Mouse (Mus musculus): Measurements from ENCODE around the gene Sox9.

The Sox9 gene

DNA sequence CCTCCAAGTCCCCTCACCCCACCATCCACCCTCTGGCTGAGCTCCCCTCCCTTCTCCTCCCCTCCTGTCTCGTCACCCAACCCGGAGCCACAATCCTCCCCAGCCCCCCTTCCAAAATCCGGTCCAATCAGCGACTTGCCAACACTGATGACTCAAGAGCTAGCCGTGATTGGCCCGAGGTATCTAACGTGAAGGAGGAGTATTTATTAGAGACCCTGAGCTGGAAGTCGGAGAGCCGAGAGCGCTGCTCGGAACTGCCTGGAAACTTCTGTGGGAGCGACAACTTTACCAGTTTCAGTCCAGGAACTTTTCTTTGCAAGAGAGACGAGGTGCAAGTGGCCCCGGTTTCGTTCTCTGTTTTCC, at the start of gene Sox9:
Gene Sox9 (plus strand): TSS at position 231 of the 363 bp plus-strand sequence.
- peak; percentile 79 for DNase-seq (ENCODE audit: low spot score)

DNA sequence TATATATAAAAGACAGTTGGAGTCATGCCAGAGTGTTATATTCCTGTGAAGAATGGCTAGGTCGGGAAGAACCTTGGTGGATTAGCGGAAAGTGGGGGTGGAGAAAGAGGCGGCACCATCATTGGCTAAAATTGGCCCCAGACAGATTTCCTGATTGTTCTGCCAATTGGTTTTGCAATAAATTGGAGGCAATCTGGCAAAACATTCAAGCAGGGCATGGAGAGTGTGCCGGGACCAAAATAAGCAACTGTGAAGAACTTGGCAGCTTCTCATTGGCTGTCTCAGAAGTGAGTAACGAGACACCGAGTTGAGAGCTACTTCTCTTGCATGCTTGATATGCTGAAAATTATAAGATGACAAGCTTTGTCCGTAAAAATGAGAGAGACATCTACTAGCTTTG, 49.6 kb upstream of the Sox9 start:
- no peak for DNase-seq (ENCODE audit: low spot score)

- no peak for DNase-seq (ENCODE audit: low spot score)
Observed at GRCm38 (mm10) chr11:112737071-112737470, 45.0 kb upstream of the Sox9 start.

DNA sequence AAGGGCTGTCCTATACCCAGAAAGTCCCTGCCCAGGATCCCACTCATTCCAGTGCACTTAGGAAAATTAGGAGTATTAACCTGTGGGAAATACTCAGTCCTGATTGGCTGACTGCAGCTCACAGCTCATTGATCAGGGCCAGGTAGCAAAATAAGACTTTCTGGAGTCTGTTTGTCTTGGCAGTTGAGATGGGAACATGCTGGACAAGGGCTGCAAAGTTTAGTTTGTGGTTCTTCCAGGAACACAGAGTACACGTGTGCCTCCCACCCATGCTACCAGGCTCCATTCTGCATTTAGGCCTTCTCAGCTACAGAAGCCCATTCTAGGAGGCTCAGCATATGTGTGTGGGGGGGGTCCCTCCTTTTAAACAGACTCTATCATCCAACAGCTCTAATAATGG, 42.3 kb upstream of the Sox9 start:
- no peak for DNase-seq (ENCODE audit: low spot score)

- DNase-seq (ENCODE audit: low spot score): no peak
Observed at GRCm38 (mm10) chr11:112756516-112756915, 25.5 kb upstream of the Sox9 start.

- no peak for DNase-seq (ENCODE audit: low spot score)
Observed at GRCm38 (mm10) chr11:112758056-112758455, 24.0 kb upstream of the Sox9 start.

GRCm38 (mm10) chr11:112766956-112767355, 15.1 kb upstream of the Sox9 start:
- DNase-seq (ENCODE audit: low spot score): no peak

- no peak for DNase-seq (ENCODE audit: low spot score)
Observed at GRCm38 (mm10) chr11:112767531-112768041, 14.4 kb upstream of the Sox9 start.

GRCm38 (mm10) chr11:112772791-112773355, 9.2 kb upstream of the Sox9 start:
- DNase-seq (ENCODE audit: low spot score): no peak

GRCm38 (mm10) chr11:112779762-112780161, 2.3 kb upstream of the Sox9 start:
- peak; percentile 51 for DNase-seq (ENCODE audit: low spot score)

GRCm38 (mm10) chr11:112780394-112780920, 1.6 kb upstream of the Sox9 start:
- no peak for DNase-seq (ENCODE audit: low spot score)

GRCm38 (mm10) chr11:112781035-112781911, 751 bp upstream of the Sox9 start:
- peak; percentile 30 for DNase-seq (ENCODE audit: low spot score)

DNA sequence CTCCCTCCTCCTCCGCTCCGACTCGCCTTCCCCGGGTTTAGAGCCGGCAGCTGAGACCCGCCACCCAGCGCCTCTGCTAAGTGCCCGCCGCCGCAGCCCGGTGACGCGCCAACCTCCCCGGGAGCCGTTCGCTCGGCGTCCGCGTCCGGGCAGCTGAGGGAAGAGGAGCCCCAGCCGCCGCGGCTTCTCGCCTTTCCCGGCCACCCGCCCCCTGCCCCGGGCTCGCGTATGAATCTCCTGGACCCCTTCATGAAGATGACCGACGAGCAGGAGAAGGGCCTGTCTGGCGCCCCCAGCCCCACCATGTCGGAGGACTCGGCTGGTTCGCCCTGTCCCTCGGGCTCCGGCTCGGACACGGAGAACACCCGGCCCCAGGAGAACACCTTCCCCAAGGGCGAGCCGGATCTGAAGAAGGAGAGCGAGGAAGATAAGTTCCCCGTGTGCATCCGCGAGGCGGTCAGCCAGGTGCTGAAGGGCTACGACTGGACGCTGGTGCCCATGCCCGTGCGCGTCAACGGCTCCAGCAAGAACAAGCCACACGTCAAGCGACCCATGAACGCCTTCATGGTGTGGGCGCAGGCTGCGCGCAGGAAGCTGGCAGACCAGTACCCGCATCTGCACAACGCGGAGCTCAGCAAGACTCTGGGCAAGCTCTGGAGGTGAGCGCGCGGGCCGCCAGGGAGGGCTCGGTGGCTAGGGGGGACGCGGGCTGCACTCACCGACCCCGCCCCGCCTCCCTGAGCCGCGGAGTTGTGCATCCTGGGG, 515 bp downstream of the Sox9 start:
- peak; percentile 35 for DNase-seq (ENCODE audit: low spot score)

- DNase-seq (ENCODE audit: low spot score): peak; percentile 11
Observed at GRCm38 (mm10) chr11:112783401-112784346, 1.6 kb downstream of the Sox9 start.

DNA sequence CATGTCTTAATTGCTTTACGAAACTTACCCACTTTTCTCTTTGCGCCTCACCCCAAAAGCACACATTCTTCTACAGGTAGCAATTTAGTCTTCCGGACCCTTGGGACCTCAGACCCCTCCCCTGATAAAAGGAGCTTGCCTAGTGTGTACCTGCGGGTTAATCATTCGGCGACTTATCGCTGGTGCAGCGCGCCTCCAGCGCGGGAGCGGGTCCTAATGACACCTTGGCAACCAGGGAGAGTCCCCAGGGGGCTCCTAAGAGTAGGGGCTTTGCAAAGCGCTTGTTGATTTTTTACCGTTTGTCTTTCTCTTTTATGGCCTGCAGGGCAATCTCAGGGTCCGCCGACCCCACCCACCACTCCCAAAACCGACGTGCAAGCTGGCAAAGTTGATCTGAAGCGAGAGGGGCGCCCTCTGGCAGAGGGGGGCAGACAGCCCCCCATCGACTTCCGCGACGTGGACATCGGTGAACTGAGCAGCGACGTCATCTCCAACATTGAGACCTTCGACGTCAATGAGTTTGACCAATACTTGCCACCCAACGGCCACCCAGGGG, 2.4 kb downstream of the Sox9 start:
- no peak for DNase-seq (ENCODE audit: low spot score)

GRCm38 (mm10) chr11:112784903-112785381, 2.9 kb downstream of the Sox9 start:
- DNase-seq (ENCODE audit: low spot score): no peak

- DNase-seq (ENCODE audit: low spot score): no peak
Observed at GRCm38 (mm10) chr11:112785581-112785980, 3.6 kb downstream of the Sox9 start.

DNA sequence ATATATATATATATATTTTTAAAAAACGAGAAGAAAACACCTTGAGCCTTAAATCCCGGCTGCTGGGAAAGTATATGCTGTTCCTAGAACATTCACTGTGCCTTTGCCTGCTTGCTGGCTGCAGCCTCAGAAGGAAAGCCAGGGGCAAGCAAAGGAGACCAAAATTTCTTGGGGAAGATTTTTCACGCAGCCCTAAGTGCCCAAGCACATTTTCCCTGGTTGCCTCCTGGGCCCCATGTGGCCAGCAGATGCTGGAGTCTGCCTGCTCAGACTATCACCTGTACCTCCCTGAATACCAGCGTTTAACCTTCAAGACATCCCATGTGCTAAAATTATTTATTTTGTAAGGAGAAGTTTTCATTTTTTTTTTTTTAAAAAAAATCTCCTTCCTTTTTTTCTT, 4.4 kb downstream of the Sox9 start:
- DNase-seq (ENCODE audit: low spot score): no peak

- peak; percentile 32 for DNase-seq (ENCODE audit: low spot score)
Observed at GRCm38 (mm10) chr11:112788296-112788695, 6.3 kb downstream of the Sox9 start.

DNA sequence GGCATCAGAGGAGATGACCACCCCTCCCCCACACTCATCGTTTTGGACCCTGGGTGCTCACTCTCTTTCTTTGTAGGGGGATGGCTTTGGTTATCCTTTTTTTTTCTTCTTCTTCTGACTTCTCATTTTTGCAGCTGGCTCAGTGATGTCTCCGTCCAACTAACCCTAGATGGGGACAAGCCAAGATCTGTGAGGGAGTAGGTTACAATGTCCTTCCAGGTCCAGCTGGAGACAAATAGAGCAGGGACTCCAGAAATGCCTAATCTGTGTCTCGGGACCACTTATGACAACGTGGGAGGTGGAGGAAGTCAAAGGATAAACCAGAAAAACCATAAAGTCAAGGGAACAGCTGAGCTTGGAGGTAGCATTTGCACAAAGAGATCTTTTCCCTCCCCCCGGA, 14.4 kb downstream of the Sox9 start:
- no peak for DNase-seq (ENCODE audit: low spot score)
